Comparison of ENCODE assay signal across 22 mouse cellular contexts in genomic region chr5:32038994-32039393, GRCm38 (mm10).
DNase-seq lines count a peak whose midpoint lies in the region; ATAC-seq and TF ChIP-seq lines count a peak whose summit lies in the region.
"Had no signal": no experiment of that assay in that cellular context is flagged by ENCODE, and none has a peak within 500 bp of the region (broad histone marks: within the 10 kb centered on the region; RNA-seq: fewer than 3 reads in every experiment).

No protein-coding gene starts in this region.

- H3K79me2 ChIP-seq in heart, adult 2 months (replicated peaks; ENCODE audit: control insufficient read depth, insufficient read depth, low read length), result no peaks in the 10 kb centered on the region

- H3K27ac ChIP-seq in heart, adult 2 months, result no peak overlapping the region
- H3K27ac ChIP-seq in brown adipose tissue, adult 24 weeks (replicated peaks; ENCODE audit: low read depth, low read length), result peak overlapping the region; percentile 55
- peak overlapping the region; percentile 40 for H3K27ac ChIP-seq in stomach, postnatal 0 days (replicated peaks)
- H3K27ac ChIP-seq: embryonic facial prominence, embryonic 15.5 days; forebrain, embryonic 12.5 days; heart, embryonic 13.5 days; hindbrain, embryonic 15.5 days had no signal

- ATAC-seq in stomach, postnatal 0 days (ENCODE audit: low FRiP score, low TSS enrichment), result no peak
- ATAC-seq in megakaryocyte progenitor cell, adult 5-6 weeks (replicated peaks; ENCODE audit: poor library complexity), result no peak
- ATAC-seq: CD4-positive, CD25-positive, alpha-beta regulatory T cell, adult 4 months; forebrain, postnatal 0 days; intestine, embryonic 16.5 days had no signal

- H3K4me1 ChIP-seq in heart, adult 2 months (ENCODE audit: control insufficient read depth, insufficient read depth, low read length), result peaks cover 2% of the 10 kb centered on the region
- peaks cover 12% of the 10 kb centered on the region for H3K4me1 ChIP-seq in brown adipose tissue, adult 24 weeks (ENCODE audit: control insufficient read depth, insufficient read depth, insufficient read length, low read length)
- peaks cover 3% of the 10 kb centered on the region; the same call in 1 of the 2 replicates for H3K4me1 ChIP-seq in stomach, postnatal 0 days (replicated peaks; ENCODE audit: control insufficient read depth, insufficient read depth)
- H3K4me1 ChIP-seq: forebrain, embryonic 12.5 days; hindbrain, embryonic 15.5 days had no signal

- H3K4me3 ChIP-seq in heart, adult 2 months, result no peak overlapping the region
- H3K4me3 ChIP-seq in brown adipose tissue, adult 24 weeks (ENCODE audit: insufficient read depth, low read depth, low read length), result no peak overlapping the region
- no peak overlapping the region for H3K4me3 ChIP-seq in stomach, postnatal 0 days (ENCODE audit: low read depth, low read length)
- H3K4me3 ChIP-seq: embryonic facial prominence, embryonic 15.5 days; forebrain, embryonic 12.5 days; heart, embryonic 13.5 days; hindbrain, embryonic 15.5 days had no signal

- TF ChIP-seq POLR2A in heart, adult 2 months (IDR thresholded peaks at IDR 0.05; ENCODE audit: insufficient read depth, low read depth, low read length), result no peak

- no peaks in the 10 kb centered on the region for H3K9me3 ChIP-seq in stomach, postnatal 0 days (ENCODE audit: control insufficient read depth, low read length)
- H3K9me3 ChIP-seq: embryonic facial prominence, embryonic 15.5 days; forebrain, embryonic 12.5 days; G1E; heart, embryonic 13.5 days; hindbrain, embryonic 15.5 days had no signal

- no peak overlapping the region for H3K9ac ChIP-seq in heart, adult 2 months (ENCODE audit: low read depth, low read length)
- no peak overlapping the region for H3K9ac ChIP-seq in stomach, postnatal 0 days (ENCODE audit: low read length)
- H3K9ac ChIP-seq: embryonic facial prominence, embryonic 15.5 days; forebrain, embryonic 12.5 days; forebrain, postnatal 0 days; heart, embryonic 13.5 days; hindbrain, embryonic 15.5 days had no signal

- intact Hi-C loops in heart, adult 2 months (cut with DNase I), result no loop called here

- TF ChIP-seq CTCF in heart, adult 2 months (IDR thresholded peaks at IDR 0.05), result no peak
- no peak for TF ChIP-seq CTCF in stomach, postnatal 0 days (IDR thresholded peaks at IDR 0.05; ENCODE audit: low read depth)

- no peak for TF ChIP-seq EP300 in heart, adult 2 months (IDR thresholded peaks at IDR 0.05; ENCODE audit: insufficient read depth, low read depth, low read length)
- no peak for TF ChIP-seq EP300 in stomach, postnatal 0 days (optimal IDR thresholded peaks at IDR 0.05)

- H3K36me3 ChIP-seq in heart, adult 2 months (ENCODE audit: control insufficient read depth, insufficient read depth, low read length), result no peaks in the 10 kb centered on the region
- H3K36me3 ChIP-seq in stomach, postnatal 0 days (ENCODE audit: control insufficient read depth, insufficient read depth, low read length), result no peaks in the 10 kb centered on the region
- H3K36me3 ChIP-seq: embryonic facial prominence, embryonic 15.5 days; forebrain, embryonic 12.5 days; heart, embryonic 13.5 days; hindbrain, embryonic 15.5 days had no signal

- no peak overlapping the region for H3K4me2 ChIP-seq in stomach, postnatal 0 days (replicated peaks; ENCODE audit: low read depth)
- H3K4me2 ChIP-seq: embryonic facial prominence, embryonic 15.5 days; forebrain, embryonic 12.5 days; heart, embryonic 13.5 days; hindbrain, embryonic 15.5 days had no signal

- no peaks in the 10 kb centered on the region for H3K27me3 ChIP-seq in heart, adult 2 months (ENCODE audit: control insufficient read depth, insufficient read depth, low read length)
- no peaks in the 10 kb centered on the region for H3K27me3 ChIP-seq in stomach, postnatal 0 days (ENCODE audit: control insufficient read depth, insufficient read depth, low read length)
- H3K27me3 ChIP-seq: embryonic facial prominence, embryonic 15.5 days; forebrain, embryonic 12.5 days; heart, embryonic 13.5 days; hindbrain, embryonic 15.5 days had no signal

- peak; percentile 48 for DNase-seq in heart, adult 8-10 months (ENCODE audit: low spot score)
- no peak for DNase-seq in heart, adult 2 months
- peak; percentile 46 for DNase-seq in NIH3T3 (ENCODE audit: low read depth)
- DNase-seq in stomach, postnatal 0 days (ENCODE audit: low spot score), result no peak
- no peak for DNase-seq in urinary bladder, postnatal 14 days (ENCODE audit: low spot score)
- DNase-seq: adrenal gland, postnatal 14 days; B cell, adult 2 months; cerebellum, adult 8-10 months; cerebellum, postnatal 14 days; embryo, embryonic 11 days; forebrain, postnatal 0 days; heart, postnatal 36 days; kidney, adult 2 months had no signal

Comparison
In these comparisons a context has a peak if more than half of its experiments do, and no peak if none do; other contexts are left out.
1. DNase-seq: peak in heart, adult 8-10 months (single experiment) and NIH3T3 (single experiment); none in heart, adult 2 months (0 of 2), stomach, postnatal 0 days (single experiment) and urinary bladder, postnatal 14 days (single experiment).